Comparison of ENCODE assay signal across 8 mouse cellular contexts in the genomic region with DNA sequence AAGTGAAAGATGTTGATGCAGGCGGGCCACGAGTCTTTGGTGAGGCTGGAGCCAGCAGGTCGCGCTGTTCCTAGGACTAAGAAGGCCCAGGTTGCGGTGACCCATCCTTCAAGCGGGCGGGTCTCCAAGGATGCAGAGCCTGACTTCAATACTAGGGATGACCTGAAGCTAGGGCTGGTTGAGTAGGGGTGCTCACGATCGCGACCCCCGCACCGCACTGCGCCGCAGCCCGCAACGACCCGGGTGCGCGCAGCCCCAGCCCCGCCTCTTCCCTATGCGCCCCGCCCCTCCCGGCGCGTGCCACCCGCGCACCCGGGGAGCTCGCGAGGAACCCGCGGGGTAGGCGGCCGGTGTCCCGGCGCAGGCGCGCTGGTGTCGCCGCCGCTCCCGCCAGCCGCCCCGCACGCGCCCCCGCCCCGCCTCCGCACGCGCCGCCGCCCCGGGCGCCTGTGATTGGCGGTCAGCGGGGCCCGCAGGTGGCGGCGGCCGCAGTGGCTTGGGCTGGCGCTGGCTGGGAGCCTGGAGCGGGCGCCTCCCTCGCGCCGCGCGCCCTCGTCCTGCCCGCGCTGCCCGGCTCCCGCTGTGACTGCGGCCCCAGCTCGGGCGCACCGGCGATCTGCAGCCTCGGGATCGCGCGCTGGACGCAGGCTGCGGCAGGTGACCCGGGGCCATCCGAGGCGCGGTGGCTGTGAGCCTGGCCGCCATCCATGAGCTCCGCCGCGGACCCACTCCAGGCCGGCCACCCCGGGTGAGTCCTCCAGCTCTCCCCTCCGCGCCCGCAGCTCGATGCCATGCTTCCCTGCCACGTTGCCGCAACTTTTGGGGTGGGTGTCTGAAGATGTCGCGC. TPM values are rescaled to one million over a fixed set of nuclear protein-coding genes. Genes with fewer than 3 reads are reported as not detected.
A peak's percentile ranks its signal among the peaks of the same experiment; 100 is the strongest.
DNase-seq lines count a peak whose midpoint lies in the region; ATAC-seq and TF ChIP-seq lines count a peak whose summit lies in the region.

No protein-coding gene starts in this region.

- no peak overlapping the region for H3K27ac ChIP-seq in embryonic facial prominence, embryonic 10.5 days (replicated peaks)
- peak overlapping the region; percentile 57 for H3K27ac ChIP-seq in heart, adult 2 months
- H3K27ac ChIP-seq in midbrain, embryonic 11.5 days (ENCODE audit: low read depth, low read length): no peak overlapping the region
- H3K27ac ChIP-seq in small intestine, adult 2 months (ENCODE audit: insufficient read depth, low read depth, low read length): no peak overlapping the region

- H3K4me3 ChIP-seq in embryonic facial prominence, embryonic 10.5 days: peak overlapping the region; percentile 69
- peak overlapping the region; percentile 62 for H3K4me3 ChIP-seq in heart, adult 2 months
- H3K4me3 ChIP-seq in midbrain, embryonic 11.5 days (ENCODE audit: low read depth, low read length): peak overlapping the region; percentile 50
- peak overlapping the region; percentile 58 for H3K4me3 ChIP-seq in small intestine, adult 2 months (ENCODE audit: low read depth, low read length)

- peak; percentile 51 for TF ChIP-seq CTCF in heart, adult 2 months (IDR thresholded peaks at IDR 0.05)
- TF ChIP-seq CTCF in small intestine, adult 2 months (IDR thresholded peaks at IDR 0.05; ENCODE audit: extremely low read depth, insufficient read length, insufficient replicate concordance, low read depth, low read length): no peak

- intact Hi-C loops in heart, adult 2 months (cut with DNase I): loop anchor here (2.0 to 5.0 kb wide), 2 partner anchors 33 to 111 kb away; no protein-coding TSS in a partner anchor
- intact Hi-C loops in left cerebral cortex, postnatal 36 days (cut with DNase I): loop anchor here (2.0 to 5.0 kb wide), 3 partner anchors 59 to 111 kb away; no protein-coding TSS in a partner anchor

- peak overlapping the region; percentile 68 for H3K9ac ChIP-seq in heart, adult 2 months (ENCODE audit: low read depth, low read length)
- peak overlapping the region; percentile 42 for H3K9ac ChIP-seq in midbrain, embryonic 11.5 days (ENCODE audit: low read length)

- H3K27me3 ChIP-seq in embryonic facial prominence, embryonic 10.5 days (replicated peaks; ENCODE audit: low read depth, poor library complexity, severe bottlenecking): peaks cover 72% of the 10 kb centered on the region
- H3K27me3 ChIP-seq in heart, adult 2 months (ENCODE audit: control insufficient read depth, insufficient read depth, low read length): peaks cover 3% of the 10 kb centered on the region
- peaks cover 37% of the 10 kb centered on the region for H3K27me3 ChIP-seq in midbrain, embryonic 11.5 days (ENCODE audit: control insufficient read depth, insufficient read depth, low read length)
- H3K27me3 ChIP-seq in small intestine, adult 2 months (ENCODE audit: control insufficient read depth, insufficient read depth, low read length): peaks cover 24% of the 10 kb centered on the region

- H3K79me2 ChIP-seq in heart, adult 2 months (replicated peaks; ENCODE audit: control insufficient read depth, insufficient read depth, low read length): no peaks in the 10 kb centered on the region

- TF ChIP-seq POLR2A in heart, adult 2 months (IDR thresholded peaks at IDR 0.05; ENCODE audit: insufficient read depth, low read depth, low read length): no peak
- TF ChIP-seq POLR2A in small intestine, adult 2 months (IDR thresholded peaks at IDR 0.05; ENCODE audit: low read depth, low read length): no peak

- peak overlapping the region; percentile 89 for H3K4me2 ChIP-seq in midbrain, embryonic 11.5 days

- peak; percentile 68 for DNase-seq in adrenal gland, postnatal 25 days
- DNase-seq in embryonic facial prominence, embryonic 10.5 days (ENCODE audit: low spot score): peak; percentile 61
- peak; percentile 77 to 80 for DNase-seq in heart, adult 2 months
- peak; percentile 42 for DNase-seq in kidney, adult 18-20 months
- DNase-seq in left cerebral cortex, postnatal 36 days (ENCODE audit: low spot score in 2 of 2): peak; percentile 79 to 91
- DNase-seq in midbrain, embryonic 11.5 days (ENCODE audit: low spot score, missing footprints): peak; percentile 91

- peaks cover 19% of the 10 kb centered on the region for H3K4me1 ChIP-seq in embryonic facial prominence, embryonic 10.5 days
- H3K4me1 ChIP-seq in heart, adult 2 months (ENCODE audit: control insufficient read depth, insufficient read depth, low read length): no peaks in the 10 kb centered on the region; the same call in 1 of the 2 replicates
- H3K4me1 ChIP-seq in midbrain, embryonic 11.5 days (ENCODE audit: control insufficient read depth, insufficient read depth, low read length): peaks cover 7% of the 10 kb centered on the region
- H3K4me1 ChIP-seq in small intestine, adult 2 months (ENCODE audit: control insufficient read depth, insufficient read depth, insufficient read length, low read length): peaks cover 3% of the 10 kb centered on the region; the same call in 1 of the 2 replicates

- ATAC-seq in midbrain, embryonic 11.5 days (ENCODE audit: low FRiP score): peak; percentile 86
- ATAC-seq in erythroid progenitor cell, adult 5-6 weeks (replicated peaks; ENCODE audit: low FRiP score, poor library complexity, severe bottlenecking): no peak

- WGBS in embryonic facial prominence, embryonic 10.5 days: 2% methylated on average over 102 of the region's 103 CpGs
- 4% methylated on average over 88 of the region's 103 CpGs for WGBS in heart, adult 2 months
- under 1% methylated on average over 74 of the region's 103 CpGs for WGBS in midbrain, embryonic 11.5 days
- under 1% methylated on average over 95 of the region's 103 CpGs for WGBS in small intestine, adult 2 months

- H3K9me3 ChIP-seq in embryonic facial prominence, embryonic 10.5 days: peaks cover 9% of the 10 kb centered on the region; the same call in 1 of the 2 replicates
- H3K9me3 ChIP-seq in midbrain, embryonic 11.5 days (ENCODE audit: control insufficient read depth, low read length): no peaks in the 10 kb centered on the region; the same call in 1 of the 2 replicates

- no peak for TF ChIP-seq EP300 in heart, adult 2 months (IDR thresholded peaks at IDR 0.05; ENCODE audit: insufficient read depth, low read depth, low read length)

- H3K36me3 ChIP-seq in embryonic facial prominence, embryonic 10.5 days (replicated peaks): no peaks in the 10 kb centered on the region
- H3K36me3 ChIP-seq in heart, adult 2 months (ENCODE audit: control insufficient read depth, insufficient read depth, low read length): no peaks in the 10 kb centered on the region
- H3K36me3 ChIP-seq in midbrain, embryonic 11.5 days (ENCODE audit: control insufficient read depth, insufficient read depth, low read length): no peaks in the 10 kb centered on the region
- H3K36me3 ChIP-seq in small intestine, adult 2 months (ENCODE audit: control insufficient read depth, insufficient read depth, low read length): no peaks in the 10 kb centered on the region

RNA-seq across cellular contexts. Expression of a gene that starts 2.4 kb away (rescaled TPM):
- 4.1 and 6.8 TPM in 2 replicates for total RNA-seq in adrenal gland, postnatal 25 days (2021)
- 0.18 and 0.27 TPM in 2 replicates for polyA plus RNA-seq in embryonic facial prominence, embryonic 10.5 days (2016; fragmentation: Nextera tagmentation; extraction: Ambion mirVana)
- 1 to 10 TPM; 5.4 to 6.2 TPM for total RNA-seq in heart, adult 2 months (2021)
- polyA plus RNA-seq in heart, adult 2 months (2012; rRNA removed): 1.5 and 1.8 TPM in 2 replicates
- total RNA-seq in left cerebral cortex, postnatal 36 days (2021): 10 to 100 TPM; 82.1 to 89.5 TPM
- 0.94 and 1.6 TPM in 2 replicates for polyA plus RNA-seq in midbrain, embryonic 11.5 days (2014; fragmentation: Nextera tagmentation; extraction: Ambion mirVana)
- polyA plus RNA-seq in small intestine, adult 2 months (2012; rRNA removed): 1.0 and 1.7 TPM in 2 replicates
- total RNA-seq in erythroid progenitor cell, adult 5-6 weeks (2015; ENCODE audit: low replicate concordance): not detected in 2 replicates
- not detected in 2 replicates for total RNA-seq in erythroid progenitor cell, adult 5-6 weeks (2017; ENCODE audit: low replicate concordance)

Comparison
In these comparisons a context has a peak if more than half of its experiments do, and no peak if none do; other contexts are left out.
1. RNA of a gene that starts 2.4 kb away (total RNA-seq): 82.1 to 89.5 TPM in left cerebral cortex, postnatal 36 days; 4.1 to 6.8 TPM in adrenal gland, postnatal 25 days, 5.4 to 6.2 TPM in heart, adult 2 months and not detected in erythroid progenitor cell, adult 5-6 weeks; every median in the first group is over 10 times any median in the second.
2. Peak in every context shown above with its lines, with median percentiles within 50 percentile points of each other: DNase-seq and H3K4me3 ChIP-seq.